Mouse (Mus musculus) adrenal gland, postnatal 4 days (tissue): ENCODE data around the gene Morc2a. TPM values are rescaled to one million over a fixed set of nuclear protein-coding genes. Genes with fewer than 3 reads are reported as not detected.

Experiments
- DNase-seq, 2 experiments: peaks; one replicate each; pipeline ENCODE4 v3.0.0; 2021 to 2022; ENCODE audit warnings: low spot score in 2 of 2, mixed read lengths in 2 of 2
- total RNA-seq, 2 experiments: library from RNA; stranded (reverse); gene quantifications; 2 replicates each; pipeline ENCODE4 v1.2.3; 2021

Morc2a gene
- total RNA-seq, 2 experiments from 2014 or later, result 57.1 to 68.6 TPM

- DNase-seq, result no peak
Observed at GRCm38 (mm10) chr11:3683696-3684095, 34.7 kb downstream of the Morc2a start.

GRCm38 (mm10) chr11:3684232-3684631 is 35.2 kb downstream of the Morc2a start:
- DNase-seq, result no peak

DNA sequence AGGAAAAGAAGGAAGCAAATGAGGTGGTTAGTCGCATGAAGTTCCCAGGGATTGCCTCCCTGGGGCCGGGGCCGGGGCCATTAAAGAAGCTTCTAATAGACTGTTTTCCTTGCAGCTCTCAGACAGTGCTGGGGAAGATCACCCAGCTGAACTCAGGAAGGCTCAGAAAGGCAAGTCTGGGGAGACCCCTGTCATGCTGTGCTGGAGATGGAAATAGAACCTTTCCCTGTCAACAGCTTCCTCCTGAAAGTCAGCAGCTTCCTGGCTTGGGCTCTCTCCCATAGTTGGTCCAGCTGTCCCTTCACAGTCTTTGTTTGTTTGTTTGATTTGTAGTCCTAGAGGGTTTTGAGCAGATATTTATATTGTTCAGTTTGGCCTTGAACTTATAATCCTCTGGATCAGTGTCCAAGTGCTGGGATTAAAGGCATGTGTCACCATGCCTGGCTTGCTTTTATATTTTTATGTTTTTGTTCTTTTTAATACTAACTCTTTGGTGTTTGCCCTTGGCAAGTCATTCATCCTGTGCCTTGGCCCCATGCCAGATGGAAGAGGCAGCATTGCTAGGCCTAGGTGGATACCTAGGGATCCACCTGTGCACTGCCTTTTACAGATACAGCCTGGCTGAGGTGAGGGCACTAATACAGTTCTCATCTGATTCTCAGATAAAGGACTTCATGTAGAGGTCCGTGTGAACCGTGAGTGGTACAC is 35.9 kb downstream of the Morc2a start:
- DNase-seq, result no peak

DNA sequence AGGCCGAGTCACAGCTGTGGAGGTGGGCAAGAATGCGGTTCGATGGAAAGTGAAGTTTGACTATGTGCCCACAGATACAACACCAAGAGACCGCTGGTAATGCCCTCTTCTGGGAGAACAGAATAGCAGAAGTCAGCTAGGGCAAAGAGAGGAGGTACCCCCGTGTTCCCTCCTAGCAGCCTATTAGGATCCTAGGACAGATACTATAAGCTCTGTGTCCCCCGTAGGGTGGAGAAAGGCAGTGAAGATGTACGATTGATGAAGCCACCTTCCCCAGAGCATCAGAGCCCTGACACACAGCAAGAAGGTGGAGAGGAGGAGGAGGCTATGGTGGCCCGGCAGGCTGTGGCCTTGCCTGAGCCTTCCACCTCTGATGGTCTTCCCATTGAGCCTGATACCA is 36.4 kb downstream of the Morc2a start:
- DNase-seq, result no peak

DNA sequence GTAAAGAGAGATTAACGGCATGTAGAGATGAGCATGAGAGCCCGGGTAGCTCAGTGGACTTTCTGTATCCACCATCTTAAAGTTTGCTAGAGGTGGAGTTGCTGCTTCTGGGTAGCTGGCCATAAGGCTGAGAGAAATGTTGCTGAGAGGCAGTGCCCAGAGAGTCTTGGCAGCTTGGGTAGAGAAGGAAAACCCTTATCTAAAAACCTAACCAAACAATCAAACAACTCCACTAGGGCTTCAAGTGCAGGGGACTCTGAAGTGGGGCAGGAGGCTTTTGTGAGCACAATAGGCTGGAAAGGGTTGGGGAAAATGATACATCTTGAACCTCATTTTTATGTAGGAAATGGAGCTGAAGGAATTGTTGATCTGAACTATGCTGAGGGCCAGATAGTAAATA is 37.3 kb downstream of the Morc2a start:
- DNase-seq, result no peak

DNA sequence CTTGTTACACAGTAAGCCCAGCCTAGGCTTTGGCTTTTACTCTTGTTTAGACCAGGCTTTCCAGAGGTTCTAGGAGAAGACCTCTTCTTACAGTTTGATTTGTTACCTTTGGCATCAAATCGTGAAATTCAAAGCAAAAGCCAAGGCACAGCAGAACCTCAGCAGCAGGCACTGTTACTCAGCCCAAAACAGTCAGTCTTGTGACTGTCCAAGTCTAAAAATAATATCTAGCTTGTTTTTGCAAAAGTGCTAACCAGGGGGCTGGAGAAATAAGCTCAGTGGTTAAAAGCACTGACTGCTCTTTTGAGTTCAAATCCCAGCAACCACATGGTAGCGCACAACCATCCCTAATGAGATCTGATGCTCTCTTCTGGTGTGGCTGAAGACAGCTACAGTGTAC is 37.9 kb downstream of the Morc2a start:
- no peak for DNase-seq

DNA sequence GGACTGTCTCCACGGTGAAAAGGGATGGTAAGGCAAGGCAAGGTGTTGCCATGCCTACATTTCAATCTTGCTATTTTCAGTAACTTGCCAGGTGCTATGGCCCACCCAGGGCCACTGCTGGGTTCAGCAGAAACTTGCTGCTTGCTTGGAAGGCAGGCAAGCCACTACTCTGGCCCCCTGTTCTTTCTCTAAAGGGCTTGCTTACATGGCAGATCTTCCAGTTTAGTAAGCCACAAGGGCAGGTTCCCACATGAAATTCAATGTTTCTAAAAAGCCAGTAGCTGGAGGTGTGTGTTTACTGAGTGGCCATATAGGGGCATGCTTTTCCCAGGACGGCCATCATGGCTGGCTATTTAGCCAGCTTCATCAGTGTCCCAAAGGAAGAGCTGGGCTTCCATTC is 42.8 kb downstream of the Morc2a start:
- no peak for DNase-seq

DNA sequence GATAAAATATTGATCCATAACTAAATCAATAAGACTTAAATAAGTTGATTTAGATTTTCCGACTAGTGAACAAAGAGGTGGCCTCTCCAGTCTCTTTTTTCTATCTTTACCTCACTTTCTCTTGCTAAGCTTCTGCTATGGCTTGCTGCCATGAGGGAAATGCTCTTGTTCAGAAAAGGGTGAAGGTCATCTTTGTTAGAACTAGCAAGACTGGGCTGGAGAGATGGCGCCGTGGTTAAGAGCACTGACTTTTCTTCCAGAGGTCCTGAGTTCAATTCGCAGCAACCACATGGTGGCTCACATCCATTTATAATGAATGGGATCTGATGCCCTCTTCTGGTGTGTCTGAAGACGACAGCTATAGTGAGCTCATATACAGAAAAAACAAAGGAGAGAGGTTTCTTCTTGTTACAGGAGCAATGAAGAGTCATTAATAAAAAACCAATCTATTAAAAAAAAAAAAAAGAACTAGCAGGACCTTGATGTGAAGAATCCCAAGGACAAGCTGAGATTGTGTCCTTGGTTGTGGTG is 47.2 kb downstream of the Morc2a start:
- no peak for DNase-seq

GRCm38 (mm10) chr11:3697441-3697840 is 48.5 kb downstream of the Morc2a start:
- DNase-seq, result no peak

DNA sequence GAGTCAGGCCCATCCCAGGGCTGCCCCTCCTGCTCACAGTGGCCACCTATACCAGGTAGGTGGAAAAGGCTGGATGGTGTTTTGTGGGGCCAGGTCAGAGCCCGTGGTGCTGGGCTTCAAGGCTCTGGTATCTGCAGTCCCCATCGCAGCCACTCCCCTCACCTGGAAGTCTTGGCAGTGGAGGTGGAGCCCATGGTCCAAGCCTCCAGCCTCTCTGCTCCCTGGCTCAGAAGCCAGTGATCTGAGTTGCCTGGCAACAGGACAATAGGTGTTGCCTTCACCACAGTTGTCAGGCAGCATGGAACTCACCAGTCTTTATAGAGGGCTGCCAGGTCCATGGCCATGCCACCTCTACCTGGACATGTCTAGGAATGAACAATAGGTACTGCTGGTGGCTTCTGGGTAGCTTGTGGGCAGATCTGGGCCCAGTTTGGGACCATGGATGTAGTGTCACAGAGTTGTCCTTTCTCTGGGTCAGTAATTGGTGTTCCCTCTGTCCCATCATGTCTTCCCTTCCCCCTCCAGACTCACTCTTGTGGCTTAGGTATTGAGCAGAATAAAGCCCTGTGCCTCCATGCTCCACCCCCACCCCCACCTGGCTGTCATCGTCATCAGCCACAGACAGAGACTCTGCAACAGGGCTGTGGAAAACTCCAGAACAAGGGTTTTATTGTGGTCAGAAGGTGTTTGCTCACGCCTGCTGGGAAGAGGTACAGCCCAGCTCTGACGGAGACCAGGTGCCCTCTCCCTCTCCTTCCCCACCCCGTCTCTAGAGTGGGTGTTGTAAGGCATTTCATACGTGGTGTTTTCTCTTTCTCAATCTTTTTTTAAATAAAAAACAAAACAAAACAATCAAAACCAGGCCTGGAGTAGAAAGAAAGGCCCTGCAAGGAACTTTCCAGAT is 54.4 kb downstream of the Morc2a start:
- DNase-seq, result no peak

- no peak for DNase-seq
Observed at GRCm38 (mm10) chr11:3704404-3704803, 55.4 kb downstream of the Morc2a start.

GRCm38 (mm10) chr11:3707057-3707456 is 58.1 kb downstream of the Morc2a start:
- DNase-seq, result no peak

- no peak for DNase-seq
Observed at GRCm38 (mm10) chr11:3710203-3710602, 61.2 kb downstream of the Morc2a start.

GRCm38 (mm10) chr11:3714486-3714885 is 65.5 kb downstream of the Morc2a start:
- peak in 1 of 2 experiments; percentile 30 for DNase-seq

DNA sequence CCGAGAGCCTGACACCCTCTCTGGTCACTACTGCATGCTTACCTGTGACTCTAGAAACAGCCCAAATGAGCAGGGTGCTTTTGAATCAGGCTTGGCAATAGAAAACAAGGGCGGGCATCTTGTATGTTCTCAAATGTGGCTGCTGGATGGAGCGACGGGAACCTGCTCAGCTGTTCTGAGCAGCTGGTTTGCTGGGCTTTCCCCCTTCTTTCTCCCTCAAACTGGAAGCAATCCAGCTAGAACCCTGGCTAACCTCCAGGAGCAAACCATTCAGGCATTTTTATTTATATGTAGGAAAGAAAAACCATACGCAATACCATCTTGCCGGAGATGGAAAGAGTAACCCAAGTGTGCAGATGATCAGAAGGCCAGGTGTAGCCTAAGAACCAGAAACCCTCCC is 67.7 kb downstream of the Morc2a start:
- no peak for DNase-seq

DNA sequence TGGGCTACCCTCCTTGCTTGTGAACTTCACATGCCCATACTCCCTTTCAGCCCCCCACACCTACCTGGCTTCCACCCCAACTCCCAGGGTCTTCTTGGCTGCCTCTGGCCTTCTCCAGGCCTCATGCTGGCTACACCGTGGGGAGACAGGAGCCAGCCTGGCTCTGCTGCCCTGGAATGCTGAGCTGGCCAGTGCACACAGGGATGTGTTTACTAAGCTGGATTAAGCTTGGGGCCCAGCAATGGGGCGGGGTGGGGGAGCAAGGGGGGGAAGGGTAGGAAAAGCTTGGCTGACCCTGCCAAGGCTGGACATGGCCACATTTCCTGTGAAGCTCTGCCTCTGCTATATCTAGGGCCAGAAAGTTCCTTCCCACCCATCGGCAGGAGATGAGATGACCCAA is 73.0 kb downstream of the Morc2a start:
- no peak for DNase-seq

DNA sequence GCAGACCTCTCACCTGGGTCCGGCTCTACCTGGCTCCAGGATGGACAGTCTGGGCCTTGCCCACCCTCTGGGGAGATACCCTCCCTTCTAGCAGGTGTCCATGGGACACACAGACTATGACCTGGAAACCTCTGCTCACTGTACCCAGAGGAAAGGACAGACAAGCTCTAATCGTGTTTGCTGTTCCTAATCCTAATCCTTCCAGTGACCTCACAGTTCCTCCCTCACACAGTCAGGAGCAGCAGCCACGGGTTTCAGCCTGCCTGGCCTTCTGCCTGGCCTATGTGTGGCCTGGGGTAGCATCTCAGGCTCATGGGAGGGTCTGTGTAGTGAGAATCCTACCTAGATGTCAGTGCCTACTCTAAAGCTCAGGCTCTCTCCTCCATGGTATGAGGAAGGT is 73.9 kb downstream of the Morc2a start:
- no peak for DNase-seq

DNA sequence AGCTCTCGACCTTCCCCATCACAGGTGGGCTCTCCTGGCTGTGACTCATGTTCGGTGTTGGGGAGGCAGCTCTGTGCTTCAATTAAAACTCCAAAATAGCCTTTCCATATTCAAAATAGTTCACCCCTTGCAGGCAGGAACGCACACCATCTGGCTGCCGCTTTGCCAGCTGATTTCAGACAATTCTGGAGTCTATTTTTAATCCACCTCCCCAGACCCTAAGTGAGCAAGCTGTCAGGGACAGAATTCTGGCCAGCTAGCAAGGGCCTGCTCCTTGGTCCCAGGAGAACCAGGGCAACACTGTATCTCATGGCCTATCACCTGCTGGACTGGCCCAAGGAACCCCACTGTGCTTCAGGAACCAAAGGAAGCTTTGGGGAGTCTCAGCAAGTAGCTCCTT is 74.9 kb downstream of the Morc2a start:
- DNase-seq, result no peak

GRCm38 (mm10) chr11:3724726-3725125 is 75.7 kb downstream of the Morc2a start:
- no peak for DNase-seq

GRCm38 (mm10) chr11:3725331-3726054 is 76.5 kb downstream of the Morc2a start:
- no peak for DNase-seq

DNA sequence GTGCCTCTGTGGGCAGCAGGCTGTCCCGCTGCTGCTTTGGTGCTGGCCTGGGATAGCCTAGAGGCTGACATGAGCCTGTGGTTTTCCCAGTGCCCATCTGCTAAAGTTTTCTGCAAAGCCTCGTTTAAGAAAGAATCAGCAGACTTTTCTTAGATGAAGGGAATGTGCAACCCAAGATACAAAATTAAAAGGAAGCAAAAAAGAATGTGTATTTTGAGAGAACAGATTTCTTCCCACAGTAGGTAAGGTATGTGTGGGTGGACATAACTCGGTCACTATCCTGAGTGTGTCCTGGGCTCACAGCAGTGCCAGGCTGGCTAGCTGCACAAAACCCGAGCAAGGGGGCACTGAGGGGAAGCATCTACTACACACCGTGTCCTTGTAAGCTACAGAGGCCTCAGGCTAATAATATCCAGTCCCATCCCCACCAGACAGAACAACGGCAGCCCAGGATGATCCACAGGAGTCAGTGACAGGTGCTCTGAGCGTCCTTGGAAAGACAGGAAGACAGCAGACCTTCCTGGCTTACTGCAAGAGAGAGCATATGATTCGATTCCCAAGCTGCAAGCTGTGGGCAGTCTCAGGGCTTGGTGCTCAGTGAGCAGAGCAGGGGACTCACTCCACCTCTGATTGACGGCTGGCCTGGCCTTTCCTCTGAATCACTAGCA is 78.6 kb downstream of the Morc2a start:
- DNase-seq, result no peak
